Mouse (Mus musculus): ENCODE results near the gene Cltb. TPM values are rescaled to one million over a fixed set of nuclear protein-coding genes. Genes with fewer than 3 reads are reported as not detected.

The Cltb gene
- polyA plus RNA-seq (2017; shearing (Covaris generic)): 44.1 TPM

GRCm38 (mm10) chr13:54610972-54611754 lies at the start of gene Cltb:
Gene Cltb (minus strand): TSS chr13:54611344.

GRCm38 (mm10) chr13:54621155-54621932 lies 10.2 kb upstream of the Cltb start, which contains the start of gene Faf2:
Gene Faf2 (plus strand): TSS chr13:54621784.

DNA sequence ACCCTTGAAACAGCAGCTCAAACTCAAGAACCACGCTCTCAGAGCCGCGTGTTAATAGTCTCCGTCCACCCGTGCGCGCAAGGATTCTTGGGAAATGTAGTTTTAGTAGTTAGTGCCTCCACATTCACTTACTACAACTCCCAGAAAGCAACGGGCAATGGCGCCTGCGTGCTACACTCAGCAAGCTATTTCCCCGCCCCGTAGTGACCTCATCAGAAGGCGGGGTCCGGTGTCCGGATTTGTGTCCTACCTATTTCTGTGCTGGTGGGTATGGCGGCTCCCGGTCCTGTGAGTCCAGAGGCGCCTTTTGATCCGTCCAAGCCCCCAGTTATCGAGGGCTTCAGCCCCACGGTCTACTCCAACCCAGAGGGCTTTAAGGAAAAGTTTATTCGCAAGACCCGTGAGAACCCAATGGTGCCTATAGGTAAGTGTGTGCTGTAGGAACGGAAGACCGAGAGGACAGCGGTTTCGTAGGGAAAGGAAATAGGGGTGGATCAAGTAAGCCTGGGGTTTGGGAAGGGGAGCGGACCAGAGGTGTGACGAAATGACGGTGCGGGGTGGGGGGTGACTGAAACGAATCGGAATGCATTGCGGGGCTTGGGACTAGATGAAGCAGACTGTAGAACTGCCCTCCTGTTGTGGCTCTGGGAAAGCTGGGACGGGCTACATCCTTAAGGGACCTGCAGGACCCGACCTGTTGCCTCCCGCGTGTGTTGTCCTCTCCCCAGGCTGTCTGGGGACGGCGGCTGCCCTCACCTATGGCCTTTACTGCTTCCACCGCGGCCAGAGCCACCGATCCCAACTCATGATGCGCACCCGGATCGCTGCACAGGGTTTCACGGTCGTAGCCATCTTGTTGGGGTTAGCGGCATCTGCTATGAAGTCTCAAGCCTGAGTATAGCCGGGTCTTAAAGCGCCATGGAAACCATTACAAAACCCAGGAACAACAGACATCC lies 20.9 kb downstream of the Cltb start, which contains the start of the genes Nop16 and Higd2a:
TSS of gene Nop16 (minus strand) at position 95 of the 956 bp plus-strand sequence.
TSS of gene Higd2a (plus strand) at position 212 of the 956 bp plus-strand sequence.

GRCm38 (mm10) chr13:54574854-54575481 lies 36.2 kb downstream of the Cltb start, which contains the start of gene Arl10:
Gene Arl10 (plus strand): TSS chr13:54575015.

GRCm38 (mm10) chr13:54565201-54565581 lies 46.0 kb downstream of the Cltb start, which contains the start of gene 4833439L19Rik:
Gene 4833439L19Rik (minus strand): TSS chr13:54565435.

Other genes starting within 250 kb of the Cltb start
- not detected for gene Cplx2, start 240.0 kb downstream of the Cltb start, polyA plus RNA-seq (2017; shearing (Covaris generic))
- gene Thoc3, start 142.5 kb downstream of the Cltb start, polyA plus RNA-seq (2017; shearing (Covaris generic)): 46.2 TPM
- gene Simc1, start 107.6 kb downstream of the Cltb start, polyA plus RNA-seq (2017; shearing (Covaris generic)): 17.6 TPM
- 101 TPM for gene 4833439L19Rik, start 45.9 kb downstream of the Cltb start, polyA plus RNA-seq (2017; shearing (Covaris generic))
- 12.9 TPM for gene Arl10, start 36.3 kb downstream of the Cltb start, polyA plus RNA-seq (2017; shearing (Covaris generic))
- gene Nop16, start 21.3 kb downstream of the Cltb start, polyA plus RNA-seq (2017; shearing (Covaris generic)): 46.0 TPM
- 183 TPM for gene Higd2a, start 21.1 kb downstream of the Cltb start, polyA plus RNA-seq (2017; shearing (Covaris generic))
- gene Faf2, start 10.4 kb upstream of the Cltb start, polyA plus RNA-seq (2017; shearing (Covaris generic)): 120 TPM
- gene Rnf44, start 82.6 kb upstream of the Cltb start, polyA plus RNA-seq (2017; shearing (Covaris generic)): 59.3 TPM
- not detected for gene Cdhr2, start 90.1 kb upstream of the Cltb start, polyA plus RNA-seq (2017; shearing (Covaris generic))
- not detected for gene Gprin1, start 138.5 kb upstream of the Cltb start, polyA plus RNA-seq (2017; shearing (Covaris generic))
- not detected for gene Sncb, start 155.3 kb upstream of the Cltb start, polyA plus RNA-seq (2017; shearing (Covaris generic))
- gene Eif4e1b, start 172.7 kb upstream of the Cltb start, polyA plus RNA-seq (2017; shearing (Covaris generic)): not detected
- 10.9 TPM for gene Tspan17, start 178.0 kb upstream of the Cltb start, polyA plus RNA-seq (2017; shearing (Covaris generic))